Mouse (Mus musculus) lung, adult 2 months (tissue): Measurements from ENCODE around the gene Ephb1.

ENCODE experiments used
- CTCF ChIP-seq: fragments of 200-500 bp; IDR thresholded peaks from 2 replicates; pipeline ENCODE4 v1.5.1; 2011; ENCODE audit warnings: mild to moderate bottlenecking, low read length, control low read depth; ENCODE audit not compliant: insufficient read depth
- POLR2A ChIP-seq: fragments of 200-500 bp; IDR thresholded peaks from 2 replicates; pipeline ENCODE4 v1.6.1; 2011; ENCODE audit warnings: low read depth, mild to moderate bottlenecking, control low read depth, low read length, borderline replicate concordance; ENCODE audit errors: extremely low read depth

DNA sequence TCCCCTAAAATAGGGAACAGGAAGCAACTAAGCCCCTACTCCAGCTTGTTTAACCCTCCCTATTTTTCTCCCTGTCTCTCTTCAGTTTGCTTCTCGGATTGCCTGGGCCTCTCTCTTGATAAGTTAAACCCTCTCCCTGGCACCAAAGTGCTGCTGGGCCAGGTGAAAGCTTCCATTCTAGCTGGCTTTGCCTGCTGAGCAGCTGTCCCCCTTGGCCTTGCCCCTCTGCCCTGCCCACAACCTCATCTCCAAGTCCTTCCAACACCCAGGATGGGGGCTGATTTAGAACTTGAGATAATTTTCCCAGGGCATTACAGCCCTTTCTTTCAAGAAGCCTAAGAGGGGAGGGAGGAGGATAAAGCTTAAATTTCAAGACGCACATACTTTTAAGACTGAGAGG, 174.0 kb downstream of the Ephb1 start:
- TF ChIP-seq CTCF = no peak
- TF ChIP-seq POLR2A = no peak
